Mouse (Mus musculus) liver (tissue): ENCODE measurements around the gene Thrb.

Experiments
- DNase-seq: peaks from one replicate; pipeline ENCODE4 v3.0.0-alpha.2; 2020; ENCODE audit warnings: mixed read lengths

Thrb gene

DNA sequence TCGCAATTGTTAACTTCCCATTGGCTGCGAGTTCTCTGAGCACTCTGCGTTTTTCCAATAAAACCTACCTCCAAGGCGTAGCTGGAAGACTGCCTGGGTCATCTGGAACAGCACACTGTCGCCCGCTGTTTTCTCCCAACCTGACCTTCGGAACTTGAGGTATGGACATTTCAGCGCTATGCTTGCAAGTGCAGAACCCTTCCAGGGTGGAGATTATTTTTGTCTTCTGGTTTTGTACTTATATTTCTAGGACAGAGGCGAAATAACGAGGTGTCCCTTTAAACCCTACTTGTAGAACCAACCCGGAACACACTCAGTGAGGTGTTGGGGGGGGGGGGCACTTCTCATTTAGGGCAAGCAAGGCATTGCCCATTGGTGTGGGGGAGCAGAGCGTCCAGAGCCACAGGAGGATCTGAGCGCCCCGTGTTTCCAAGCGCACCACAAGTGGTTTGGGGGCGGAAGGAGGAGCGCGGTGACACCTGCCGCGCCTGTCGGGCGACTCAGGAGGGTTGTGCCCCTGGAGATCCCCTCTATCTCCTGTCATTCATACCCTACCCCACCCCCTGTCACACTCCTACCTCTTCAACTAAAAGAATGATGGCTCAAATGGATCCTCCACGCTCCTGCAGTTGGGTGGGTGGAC, at the start of gene Thrb:
Gene Thrb (plus strand): TSS at position 576 of the 643 bp plus-strand sequence.
- peak; percentile 3 for DNase-seq

DNA sequence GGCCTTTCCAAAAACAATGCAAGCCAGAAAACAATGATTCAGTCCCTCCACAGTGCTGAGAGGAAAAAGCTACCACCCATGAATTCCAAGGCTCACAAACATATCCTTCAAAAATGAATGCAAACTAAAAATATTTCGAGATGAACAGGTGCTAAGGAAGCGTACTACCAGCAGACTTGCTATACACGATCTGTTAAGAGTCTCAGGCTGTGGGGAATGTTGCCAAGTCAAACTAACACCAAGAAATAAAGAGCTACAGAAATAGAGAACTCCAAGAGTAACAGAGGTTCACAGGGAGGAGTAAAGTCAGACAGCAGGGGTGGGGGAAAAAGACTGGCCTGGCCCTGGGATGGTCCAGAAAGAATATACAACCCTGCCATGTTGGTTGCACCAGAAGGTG, 38.4 kb upstream of the Thrb start:
- DNase-seq: no peak

DNA sequence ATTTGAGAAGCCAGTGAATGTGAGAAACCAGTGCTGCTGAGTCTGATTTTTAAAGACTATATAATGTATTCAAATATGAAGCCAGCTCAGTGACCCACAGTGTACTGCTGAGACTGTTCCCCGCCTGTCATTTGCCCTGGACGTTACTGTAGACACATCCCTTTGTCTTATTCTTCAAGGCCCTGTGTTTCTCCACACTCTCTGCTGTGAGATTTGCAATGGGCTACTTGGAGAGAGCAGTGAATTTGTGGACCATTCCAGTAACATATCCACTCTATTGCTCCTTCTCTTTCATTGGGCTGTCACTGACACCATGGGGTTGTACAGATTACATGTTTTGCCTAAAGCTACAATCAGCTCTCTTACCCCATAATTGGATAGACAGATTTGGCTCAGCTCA, 36.1 kb upstream of the Thrb start:
- no peak for DNase-seq

DNA sequence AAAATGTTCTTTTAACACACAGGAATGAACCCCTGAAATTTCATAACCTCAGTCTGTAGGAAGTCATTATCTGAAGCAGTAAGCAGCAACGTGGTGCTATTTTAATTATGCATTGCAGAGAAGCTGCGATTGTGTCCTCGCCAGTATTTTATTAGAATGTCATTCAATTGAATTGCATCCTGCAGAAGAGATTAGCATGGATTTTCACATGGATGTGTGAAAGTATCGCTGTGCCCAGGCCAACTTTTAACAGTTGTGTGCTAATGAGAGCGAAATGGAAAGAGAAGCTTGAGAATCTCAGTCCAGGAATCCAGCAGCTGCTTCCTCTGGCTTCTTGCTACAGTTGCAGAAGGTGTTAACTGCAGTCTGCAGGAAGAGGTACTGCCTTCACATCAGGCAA, 30.8 kb upstream of the Thrb start:
- DNase-seq: no peak

DNA sequence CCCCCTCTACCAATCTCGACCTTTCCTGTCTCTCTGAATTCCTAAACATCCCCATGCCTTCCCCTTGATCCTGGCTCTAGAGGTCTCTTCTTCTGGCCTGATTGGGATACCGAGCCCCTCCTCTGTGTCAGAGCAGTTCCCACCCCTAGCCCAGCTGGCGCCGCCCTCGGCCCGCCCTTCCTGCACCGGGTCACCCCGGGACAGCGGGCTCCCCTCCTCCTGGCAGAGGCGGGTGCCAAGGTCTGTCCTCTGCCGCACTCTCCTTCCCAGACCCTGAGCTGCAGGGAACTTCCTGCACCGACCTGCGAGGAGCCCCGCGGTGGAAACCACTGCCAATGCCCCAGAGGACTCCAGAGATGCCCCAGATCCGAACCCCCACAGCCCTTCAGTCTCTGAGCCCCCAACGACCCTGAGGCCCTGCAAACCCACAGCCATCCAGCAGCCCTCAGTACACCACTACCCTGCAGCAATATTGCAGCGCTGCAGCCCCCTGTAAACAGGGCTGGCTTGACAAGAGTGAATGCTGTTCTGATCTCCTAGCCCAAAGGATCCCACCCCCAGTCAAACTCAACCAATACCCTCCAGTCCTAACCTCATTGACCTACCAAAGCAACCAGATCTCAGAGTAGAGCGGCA, 27.1 kb upstream of the Thrb start:
- peak; percentile 9 for DNase-seq

DNA sequence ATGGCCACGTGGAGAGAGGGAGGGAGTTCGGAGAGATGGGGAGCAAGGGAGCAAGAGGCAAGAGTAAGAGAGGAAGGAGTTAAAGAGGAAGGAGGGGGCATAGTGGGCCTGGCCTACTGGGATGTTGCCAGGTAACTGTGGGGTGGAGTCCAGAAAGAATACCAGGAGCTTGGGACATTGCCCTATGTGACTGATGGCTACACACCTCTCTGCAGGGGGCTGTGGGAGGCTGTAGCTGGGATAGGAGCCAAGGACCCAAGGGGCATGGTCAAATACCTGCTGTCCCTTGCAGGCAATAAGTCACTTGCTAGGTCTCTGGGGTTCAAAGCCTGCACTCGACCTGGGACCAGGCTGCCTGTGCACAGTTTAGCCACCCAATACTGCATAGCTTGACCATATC, 23.1 kb upstream of the Thrb start:
- DNase-seq: no peak

DNA sequence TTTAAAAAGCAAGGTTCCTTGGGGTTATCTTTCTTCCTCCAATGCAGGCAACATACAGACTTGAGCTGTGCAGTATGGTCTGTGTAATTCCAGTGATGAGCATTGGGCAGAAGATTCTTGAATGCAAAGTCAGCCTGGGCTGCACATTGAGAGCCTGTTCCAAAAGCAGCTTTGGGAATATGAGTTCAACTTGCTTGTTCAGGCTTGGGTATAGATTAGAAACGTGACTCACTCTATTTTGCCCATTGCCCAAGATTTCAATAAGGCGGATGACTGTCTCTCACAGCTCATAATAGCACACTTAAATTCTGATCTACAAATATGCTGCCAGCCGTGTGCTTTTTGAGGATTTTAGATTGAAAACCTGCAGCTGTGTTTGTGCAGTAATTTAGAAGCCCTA, 18.3 kb upstream of the Thrb start:
- no peak for DNase-seq

DNA sequence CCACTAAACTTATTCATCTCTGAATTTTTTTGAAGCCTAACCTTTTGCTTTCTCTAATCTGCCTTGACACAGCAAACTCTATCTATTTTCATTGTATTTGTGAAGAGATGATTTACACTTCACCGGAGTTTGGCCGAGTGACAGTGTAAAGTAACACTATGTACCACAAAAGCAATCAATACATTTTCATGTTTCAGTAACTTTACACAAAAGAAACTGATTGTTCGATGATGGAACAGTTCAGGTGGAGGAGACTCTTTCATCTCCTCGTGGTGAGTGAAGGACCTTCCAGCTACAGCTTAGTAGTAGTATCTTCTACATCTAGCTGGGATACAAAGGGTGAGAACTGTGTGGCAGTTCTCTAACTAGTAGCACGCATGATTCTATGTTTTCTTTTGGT, 5.0 kb upstream of the Thrb start:
- no peak for DNase-seq

DNA sequence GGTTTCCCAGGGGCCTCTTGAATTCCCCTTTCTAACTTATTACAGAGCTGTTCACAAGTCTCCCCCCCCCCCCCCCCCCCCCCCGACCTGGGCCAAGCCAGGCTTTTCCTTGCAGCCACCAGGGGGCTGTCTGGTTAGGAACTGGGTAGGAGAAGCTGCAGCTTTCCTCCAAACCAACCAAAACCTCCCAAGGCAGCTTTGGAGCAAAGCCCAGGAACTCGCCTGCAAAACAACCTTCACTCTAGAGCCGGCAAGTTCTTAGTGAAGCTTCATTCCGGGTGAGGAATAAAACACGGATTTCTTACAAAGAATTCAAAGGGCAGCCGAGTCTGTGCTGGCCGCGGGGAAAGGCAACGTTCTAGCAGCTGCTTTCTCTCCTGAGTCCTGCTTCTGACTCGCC, 1.0 kb upstream of the Thrb start:
- peak; percentile 55 for DNase-seq

DNA sequence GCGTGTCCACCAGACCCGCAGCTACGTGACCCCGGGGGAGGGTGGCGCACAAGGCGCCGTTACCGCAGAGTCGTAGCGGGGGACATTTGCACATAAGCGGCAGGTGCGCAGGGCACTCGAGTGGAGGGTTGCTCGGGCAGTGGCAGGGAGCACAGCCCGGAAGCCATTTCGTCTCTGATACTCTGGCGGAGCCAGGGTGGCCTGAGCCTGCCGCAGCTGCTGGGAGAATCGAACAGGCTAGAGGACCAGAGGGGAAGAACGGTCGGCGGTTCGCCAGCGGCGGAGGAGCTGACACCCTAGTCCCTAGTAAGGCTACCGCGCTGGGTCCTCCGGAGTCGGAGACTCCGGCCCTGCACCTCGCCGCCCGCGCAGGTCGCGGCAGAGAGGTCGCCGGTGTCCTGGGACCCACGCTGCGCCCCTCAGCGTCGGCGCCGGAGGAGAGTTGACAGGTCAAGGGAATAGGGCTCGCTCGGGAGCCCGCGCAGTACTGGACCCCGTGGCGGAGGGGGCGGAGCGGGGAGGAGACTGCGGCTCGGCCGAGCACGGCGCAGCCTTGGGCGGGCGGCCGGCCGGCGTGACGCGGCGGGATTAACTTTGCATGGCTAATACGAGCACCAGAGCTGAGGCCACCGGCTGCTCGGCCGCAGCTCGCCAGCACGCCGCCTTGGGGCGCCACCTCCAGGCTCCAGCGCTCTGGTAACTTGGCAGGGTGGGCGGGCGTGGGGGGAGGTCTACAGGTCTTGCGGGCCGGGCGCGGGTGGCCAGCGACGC, 453 bp downstream of the Thrb start:
- DNase-seq: peak; percentile 68

DNA sequence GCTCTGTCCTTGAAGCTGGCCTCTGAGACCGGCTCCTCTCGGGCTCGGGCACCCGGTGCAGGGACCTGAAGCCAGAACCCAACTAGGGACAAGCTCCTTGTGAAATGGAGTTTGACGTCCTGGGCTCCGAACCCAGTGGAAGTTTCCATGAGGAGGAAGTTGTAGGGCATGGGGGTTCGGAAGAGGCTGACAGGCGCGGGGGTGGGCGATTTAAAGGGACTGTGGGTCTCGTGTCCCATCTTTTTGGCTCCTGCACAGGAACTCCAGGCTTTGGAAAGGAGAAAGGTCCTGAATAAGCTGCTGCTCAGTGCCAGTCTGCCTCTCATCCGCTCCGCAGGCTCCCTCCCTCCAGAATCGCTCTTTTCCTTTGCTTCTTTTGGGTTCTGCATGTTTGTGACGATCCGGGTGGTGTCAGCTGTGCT, 1.1 kb downstream of the Thrb start:
- no peak for DNase-seq

DNA sequence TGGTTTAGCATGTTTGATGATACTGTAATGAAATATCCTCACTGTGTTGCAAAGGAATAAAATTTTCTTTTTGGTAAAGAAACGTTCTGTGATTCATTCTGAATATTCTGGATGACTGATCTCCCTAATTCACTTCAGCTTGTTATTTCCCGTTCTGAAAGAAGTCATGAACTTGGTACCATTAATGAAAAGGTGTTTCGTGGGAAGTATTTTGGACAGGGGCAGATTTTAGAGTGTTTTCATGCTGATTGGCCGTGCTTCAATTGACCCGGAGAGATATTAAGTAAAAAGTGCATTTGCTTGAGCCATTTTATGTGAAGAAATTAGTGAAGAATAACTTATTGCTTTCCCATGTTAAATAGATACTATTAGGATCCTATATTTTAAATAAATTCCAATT, 2.0 kb downstream of the Thrb start:
- DNase-seq: no peak

DNA sequence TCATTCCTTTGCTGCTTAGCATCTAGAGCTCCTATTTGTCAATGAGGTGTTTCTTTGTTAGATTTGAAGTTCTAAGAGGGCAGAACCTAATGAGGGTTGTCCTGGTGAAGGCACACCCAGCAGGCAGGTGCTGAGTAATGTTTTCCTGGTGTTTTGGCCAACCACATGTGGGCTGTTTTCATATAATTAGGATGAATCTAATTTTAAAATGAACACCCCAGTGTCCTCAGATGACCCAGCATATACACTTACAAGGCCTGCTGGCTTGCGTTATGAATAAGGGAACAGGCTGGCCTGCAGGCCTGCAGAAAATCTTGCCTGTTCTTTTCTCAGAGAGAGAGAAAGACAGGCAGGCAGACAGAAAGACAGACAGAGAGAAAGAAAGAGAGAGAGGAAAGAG, 14.3 kb downstream of the Thrb start:
- no peak for DNase-seq

DNA sequence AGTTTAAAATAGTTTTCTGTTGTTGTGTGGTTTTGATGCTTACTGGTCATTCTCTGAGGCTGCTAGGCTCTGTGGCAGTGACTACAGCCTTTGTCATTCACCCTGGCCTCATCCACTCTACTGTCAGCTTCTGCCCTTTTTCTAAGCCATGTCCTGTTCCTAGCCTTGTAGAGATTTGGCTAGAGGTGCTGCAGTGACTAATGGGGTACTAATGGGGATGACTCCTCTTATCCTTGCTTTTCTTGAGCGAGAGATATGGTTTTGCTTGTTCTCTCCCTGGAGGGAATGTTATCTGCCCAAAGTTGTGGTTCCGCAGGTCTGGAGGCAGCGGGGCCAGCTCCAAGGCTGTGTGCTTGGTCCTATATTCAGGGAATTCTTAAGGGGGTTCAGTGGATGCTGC, 15.2 kb downstream of the Thrb start:
- DNase-seq: no peak

DNA sequence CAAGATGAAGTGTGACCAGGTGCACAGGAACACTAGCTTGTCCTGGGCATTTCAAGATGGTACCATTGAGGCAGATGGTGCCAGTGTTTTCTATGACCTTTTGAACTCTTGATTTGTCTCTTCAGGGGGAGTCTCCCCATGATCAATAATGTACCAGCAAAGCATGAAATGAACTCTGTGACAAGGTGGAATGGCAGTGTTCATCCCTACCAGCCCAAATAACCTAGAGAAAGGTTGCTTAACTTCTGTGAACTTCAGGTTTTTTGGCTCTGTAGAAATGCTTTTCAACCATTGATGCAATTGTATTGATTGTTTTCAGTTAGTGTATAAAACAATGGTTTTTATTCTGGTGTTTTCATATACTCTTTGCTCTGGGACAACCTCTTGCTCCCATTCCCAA, 21.4 kb downstream of the Thrb start:
- no peak for DNase-seq

DNA sequence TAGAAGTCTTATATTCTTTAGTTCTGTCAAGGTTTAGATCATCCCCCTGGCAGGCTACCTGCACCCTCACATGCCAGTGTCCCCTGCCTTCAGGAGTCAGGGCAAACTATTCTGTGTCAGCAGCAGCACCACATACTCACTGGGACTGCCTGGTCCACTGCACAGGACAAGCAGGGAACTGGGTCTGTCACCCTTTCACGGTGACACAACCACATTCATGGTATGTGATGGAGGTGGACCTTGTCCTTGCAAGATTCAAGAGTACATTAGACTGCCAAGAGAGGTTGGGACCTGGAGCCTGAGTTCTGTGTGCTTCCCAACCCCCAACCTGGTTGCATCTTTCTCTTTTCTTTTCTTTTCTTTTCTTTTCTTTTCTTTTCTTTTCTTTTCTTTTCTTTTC, 24.8 kb downstream of the Thrb start:
- DNase-seq: no peak

DNA sequence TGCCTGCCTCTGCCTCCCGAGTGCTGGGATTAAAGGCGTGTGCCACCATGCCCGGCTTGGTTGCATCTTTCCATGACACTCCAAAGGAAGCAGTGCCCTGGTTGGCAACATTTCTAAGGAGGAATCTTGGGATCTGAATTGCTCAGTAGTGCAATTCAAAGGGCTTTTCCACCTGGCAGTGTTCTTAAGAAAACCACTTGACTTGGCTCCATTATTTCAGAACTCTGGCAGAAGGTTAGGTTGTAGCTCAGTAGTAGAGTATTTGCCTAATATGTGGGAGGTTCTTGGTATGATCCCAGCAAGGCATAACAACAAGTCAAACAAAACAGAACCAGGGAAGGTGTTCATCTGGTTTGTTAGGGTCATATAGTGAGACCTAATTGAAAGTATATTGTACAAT, 25.4 kb downstream of the Thrb start:
- no peak for DNase-seq

DNA sequence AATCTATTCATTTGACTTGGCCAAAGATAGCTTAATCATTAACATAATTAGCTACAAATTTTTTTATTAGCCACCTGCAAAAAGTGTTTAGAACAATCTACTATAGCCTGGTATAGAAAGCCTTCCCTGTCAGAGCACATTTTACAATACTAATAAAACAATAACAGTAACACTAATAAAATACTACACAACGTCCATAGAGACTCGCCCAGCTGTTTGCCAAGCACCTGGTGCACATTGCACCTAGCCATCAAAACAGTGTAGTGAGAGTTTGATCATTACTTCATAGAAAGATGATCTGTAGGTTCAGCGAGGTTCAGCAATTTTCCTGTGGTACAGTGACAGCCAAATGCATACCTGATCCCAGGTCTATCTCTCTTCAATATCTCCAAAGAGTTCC, 26.9 kb downstream of the Thrb start:
- DNase-seq: no peak

DNA sequence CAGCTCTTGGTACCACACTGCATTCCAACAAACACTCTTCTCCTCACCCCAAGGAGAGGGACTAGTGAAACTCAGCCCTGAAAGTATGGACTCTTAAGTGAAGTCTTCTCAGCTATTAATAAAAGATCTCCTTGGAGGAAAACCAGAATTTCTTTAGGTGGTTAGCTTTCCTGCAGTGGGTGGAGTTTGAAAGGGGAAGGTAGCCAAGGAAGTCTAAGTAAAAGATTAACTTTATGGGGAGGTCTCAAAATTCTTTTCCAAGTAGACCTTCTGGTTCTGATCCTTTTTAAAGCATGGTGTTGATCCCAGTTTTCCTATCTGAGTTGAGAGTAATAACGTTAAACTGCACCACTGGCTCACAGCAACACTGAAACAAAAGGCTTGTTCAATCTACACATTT, 31.2 kb downstream of the Thrb start:
- DNase-seq: no peak

DNA sequence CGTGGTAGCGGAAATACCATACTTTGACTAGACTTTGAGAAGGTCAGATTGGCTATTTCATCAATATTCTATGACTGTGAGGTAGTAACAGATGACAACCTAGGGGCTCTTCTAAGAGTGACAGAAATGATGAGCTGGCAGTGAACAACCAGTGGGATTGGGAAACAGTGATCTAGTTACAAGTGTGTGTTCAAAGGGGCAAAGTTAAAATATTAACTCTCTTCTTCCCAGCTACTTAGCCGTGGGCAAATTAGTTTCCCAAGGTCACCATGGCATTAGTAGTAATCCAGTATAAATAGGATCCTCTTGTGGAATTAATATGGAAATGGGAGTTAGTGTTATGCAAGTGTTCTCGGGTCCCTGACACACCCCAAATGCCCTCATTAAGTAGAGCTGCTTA, 35.5 kb downstream of the Thrb start:
- DNase-seq: no peak

DNA sequence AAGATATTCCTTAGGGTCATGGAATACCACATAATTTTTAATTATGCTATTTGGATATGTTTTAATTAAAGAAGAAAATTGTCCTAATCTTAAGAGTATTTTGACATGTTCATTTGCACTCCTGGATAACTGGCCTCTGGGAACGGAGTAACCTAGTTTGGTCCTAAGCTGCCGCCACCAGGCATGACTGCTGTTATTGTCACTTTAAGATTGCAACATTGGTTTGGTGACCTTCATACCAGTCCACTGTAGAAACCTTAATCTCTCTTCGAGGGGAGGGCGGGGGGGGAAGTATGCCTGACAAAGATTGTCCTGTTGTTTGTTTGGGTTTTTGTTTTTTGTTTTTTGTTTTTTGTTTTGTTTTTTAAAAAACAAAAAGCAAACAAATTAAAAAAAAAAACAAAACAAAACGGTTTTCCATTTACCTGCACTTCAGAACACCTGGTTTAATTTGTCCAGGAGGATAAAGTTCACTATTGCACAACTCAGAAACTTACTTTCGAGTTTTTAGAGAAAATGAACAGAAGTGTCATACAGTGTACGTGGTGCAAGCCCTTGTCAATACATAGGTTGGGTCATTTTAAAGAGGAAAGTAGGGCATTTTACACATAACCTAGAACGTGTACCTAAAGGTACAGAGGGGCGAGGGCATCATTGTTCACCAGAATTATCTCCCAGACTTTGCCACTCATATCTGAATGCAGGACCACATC, 38.0 kb downstream of the Thrb start:
- DNase-seq: no peak

DNA sequence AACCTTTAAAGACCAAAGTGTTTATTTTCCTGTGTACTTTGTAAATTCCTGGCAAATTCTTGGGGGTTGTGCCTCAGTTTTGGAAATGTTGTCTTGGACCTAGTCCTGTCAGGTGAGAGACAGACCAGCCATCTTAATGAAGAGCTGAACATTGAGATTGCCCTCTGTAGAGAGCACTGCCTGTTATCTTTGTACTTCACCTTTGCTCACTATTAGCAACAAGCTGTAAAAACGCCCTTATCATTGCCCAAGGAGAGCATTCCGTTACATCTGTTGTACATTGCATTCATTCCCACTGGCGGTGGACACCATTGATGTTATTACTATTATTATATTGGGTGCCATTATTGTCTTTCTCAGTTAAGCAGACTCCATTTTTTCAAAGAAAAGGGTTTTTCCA, 40.2 kb downstream of the Thrb start:
- DNase-seq: no peak

DNA sequence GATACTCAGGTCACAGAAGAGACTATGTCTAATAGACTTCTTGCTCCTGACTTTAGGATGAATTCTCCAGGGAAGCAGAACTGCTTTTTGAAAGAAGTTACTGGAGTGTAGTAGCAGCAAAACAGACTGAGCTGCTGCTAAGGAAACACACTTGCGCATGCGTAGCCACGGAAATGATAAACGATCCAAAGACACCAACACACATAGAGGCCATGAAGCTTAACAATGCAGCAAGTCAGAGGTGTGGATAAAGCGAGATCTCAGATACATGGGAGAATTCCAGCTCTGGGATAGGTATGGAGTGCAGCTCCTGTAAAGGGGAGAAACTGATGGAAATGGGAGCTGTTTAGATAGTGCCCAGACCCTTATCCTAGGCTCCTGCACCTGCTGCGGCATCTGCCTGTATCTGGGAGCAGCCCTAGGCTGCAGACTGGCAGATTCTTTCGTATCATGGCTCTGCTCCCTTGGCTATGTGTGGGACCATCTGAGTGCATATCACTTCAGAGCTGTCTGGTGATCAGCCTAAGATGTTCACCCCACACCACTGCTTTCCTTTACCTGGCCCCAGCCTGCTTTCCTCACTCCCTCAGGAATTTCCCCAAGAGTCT, 53.3 kb downstream of the Thrb start:
- no peak for DNase-seq
